12 mouse cellular contexts compared by ENCODE assay signal in genomic region chr13:79029974-79030373, GRCm38 (mm10).
DNase-seq lines count a peak whose midpoint lies in the region; ATAC-seq lines count a peak whose summit lies in the region.
"Had no signal": no experiment of that assay in that cellular context is flagged by ENCODE, and none has a peak within 500 bp of the region (broad histone marks: within the 10 kb centered on the region; RNA-seq: fewer than 3 reads in every experiment).

No protein-coding gene starts in this region.

- ATAC-seq in limb, embryonic 11.5 days (ENCODE audit: insufficient number of reproducible peaks, low FRiP score, low TSS enrichment, low read depth) = peak; percentile 71; the same call in 1 of the 2 replicates
- ATAC-seq in megakaryocyte-erythroid progenitor cell, adult 5-6 weeks (replicated peaks; ENCODE audit: low FRiP score, low TSS enrichment, poor library complexity, severe bottlenecking) = no peak
- ATAC-seq in hindbrain, embryonic 13.5 days (ENCODE audit: low FRiP score) = no peak

- 0 out of 2 replicates have a peak, but pooled peaks cover 3% of the 10 kb centered on the region for H3K4me1 ChIP-seq in limb, embryonic 11.5 days (ENCODE audit: control insufficient read depth, insufficient read depth, low read length)
- no peaks in the 10 kb centered on the region for H3K4me1 ChIP-seq in hindbrain, embryonic 13.5 days (replicated peaks)
- H3K4me1 ChIP-seq: megakaryocyte, embryonic 14.5 days; stomach, embryonic 15.5 days had no signal

- H3K9ac ChIP-seq in limb, embryonic 11.5 days (ENCODE audit: low read length) = no peak overlapping the region
- H3K9ac ChIP-seq in hindbrain, embryonic 13.5 days = no peak overlapping the region
- H3K9ac ChIP-seq: heart, embryonic 15.5 days; stomach, embryonic 15.5 days had no signal

- no peaks in the 10 kb centered on the region for H3K36me3 ChIP-seq in limb, embryonic 11.5 days (ENCODE audit: control insufficient read depth, insufficient read depth, low read length)
- H3K36me3 ChIP-seq in hindbrain, embryonic 13.5 days = no peaks in the 10 kb centered on the region
- H3K36me3 ChIP-seq: heart, embryonic 15.5 days; stomach, embryonic 15.5 days had no signal

- H3K4me2 ChIP-seq in limb, embryonic 11.5 days (ENCODE audit: low read depth, severe bottlenecking) = no peak overlapping the region
- no peak overlapping the region for H3K4me2 ChIP-seq in hindbrain, embryonic 13.5 days
- H3K4me2 ChIP-seq: heart, embryonic 15.5 days; stomach, embryonic 15.5 days had no signal

- H3K27ac ChIP-seq in limb, embryonic 11.5 days (replicated peaks; ENCODE audit: low read depth, low read length) = no peak overlapping the region
- no peak overlapping the region for H3K27ac ChIP-seq in hindbrain, embryonic 13.5 days
- H3K27ac ChIP-seq: heart, embryonic 15.5 days; stomach, embryonic 15.5 days had no signal

- no peaks in the 10 kb centered on the region for H3K27me3 ChIP-seq in limb, embryonic 11.5 days (ENCODE audit: control insufficient read depth, insufficient read depth, low read length)
- no peaks in the 10 kb centered on the region for H3K27me3 ChIP-seq in hindbrain, embryonic 13.5 days
- H3K27me3 ChIP-seq: heart, embryonic 15.5 days; megakaryocyte, embryonic 14.5 days; stomach, embryonic 15.5 days had no signal

- H3K4me3 ChIP-seq in limb, embryonic 11.5 days (ENCODE audit: low read depth, low read length) = no peak overlapping the region
- H3K4me3 ChIP-seq in hindbrain, embryonic 13.5 days = no peak overlapping the region
- H3K4me3 ChIP-seq: heart, embryonic 15.5 days; megakaryocyte, embryonic 14.5 days; stomach, embryonic 15.5 days had no signal

- no peaks in the 10 kb centered on the region for H3K9me3 ChIP-seq in limb, embryonic 11.5 days (ENCODE audit: control insufficient read depth, low read length)
- H3K9me3 ChIP-seq in hindbrain, embryonic 13.5 days = no peaks in the 10 kb centered on the region
- H3K9me3 ChIP-seq: heart, embryonic 15.5 days; megakaryocyte, embryonic 14.5 days; stomach, embryonic 15.5 days had no signal

- peak; percentile 9 for DNase-seq in kidney, postnatal 10 days
- no peak for DNase-seq in kidney, adult 11 months
- DNase-seq in NIH3T3 (ENCODE audit: low read depth) = peak; percentile 76
- DNase-seq in embryo, embryonic 10 days (ENCODE audit: low spot score) = peak; percentile 85
- DNase-seq in limb, embryonic 11.5 days (ENCODE audit: low spot score) = peak; percentile 68
- no peak for DNase-seq in ovary, postnatal 36 days (ENCODE audit: low spot score)
- DNase-seq: cerebellum, adult 2 months had no signal

Comparison
In these comparisons a context has a peak if more than half of its experiments do, and no peak if none do; other contexts are left out.
1. DNase-seq: peak in kidney, postnatal 10 days (single experiment), NIH3T3 (single experiment), embryo, embryonic 10 days (single experiment) and limb, embryonic 11.5 days (single experiment); none in kidney, adult 11 months (single experiment) and ovary, postnatal 36 days (single experiment).